Mouse (Mus musculus) E14TG2a.4 (cell line): ENCODE measurements around the gene Per2.

ENCODE experiments used
- CTCF ChIP-seq: conservative IDR thresholded peaks from 2 replicates; pipeline ENCODE4 v1.5.1; 2014; ENCODE audit warnings: low read length
- NANOG ChIP-seq: IDR thresholded peaks from 2 replicates; pipeline ENCODE4 v1.6.1; 2014; ENCODE audit warnings: borderline replicate concordance, low read length, mixed read lengths

DNA sequence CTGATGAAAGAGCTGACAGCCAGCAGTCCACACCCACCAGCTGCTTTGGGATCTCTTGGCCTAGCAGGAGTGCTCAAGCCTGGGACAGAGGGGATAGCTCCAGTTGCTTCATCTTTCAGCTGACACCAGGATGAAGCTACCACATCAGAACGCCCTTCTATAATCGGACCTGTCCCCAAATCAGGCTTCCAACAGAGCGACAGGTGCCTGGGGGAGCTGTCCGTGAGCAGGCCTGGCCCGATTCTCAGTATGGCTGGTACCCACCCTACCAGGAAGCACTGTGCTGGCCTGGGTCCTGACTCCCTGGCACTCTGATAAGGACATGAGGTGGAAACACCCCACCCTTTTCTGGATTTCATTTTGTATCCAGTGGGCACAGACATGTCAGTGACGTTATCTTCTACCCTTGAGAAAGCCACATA lies 85.7 kb downstream of the Per2 start:
- TF ChIP-seq CTCF (no peak), NANOG (no peak)
